Mouse (Mus musculus): ENCODE measurements around the gene Limk2. TPM values are rescaled to one million over a fixed set of nuclear protein-coding genes. Genes with fewer than 3 reads are reported as not detected.

The Limk2 gene
- total and polyA plus RNA-seq, 3 experiments = 33.0 to 47.1 (median 46.1) TPM

DNA sequence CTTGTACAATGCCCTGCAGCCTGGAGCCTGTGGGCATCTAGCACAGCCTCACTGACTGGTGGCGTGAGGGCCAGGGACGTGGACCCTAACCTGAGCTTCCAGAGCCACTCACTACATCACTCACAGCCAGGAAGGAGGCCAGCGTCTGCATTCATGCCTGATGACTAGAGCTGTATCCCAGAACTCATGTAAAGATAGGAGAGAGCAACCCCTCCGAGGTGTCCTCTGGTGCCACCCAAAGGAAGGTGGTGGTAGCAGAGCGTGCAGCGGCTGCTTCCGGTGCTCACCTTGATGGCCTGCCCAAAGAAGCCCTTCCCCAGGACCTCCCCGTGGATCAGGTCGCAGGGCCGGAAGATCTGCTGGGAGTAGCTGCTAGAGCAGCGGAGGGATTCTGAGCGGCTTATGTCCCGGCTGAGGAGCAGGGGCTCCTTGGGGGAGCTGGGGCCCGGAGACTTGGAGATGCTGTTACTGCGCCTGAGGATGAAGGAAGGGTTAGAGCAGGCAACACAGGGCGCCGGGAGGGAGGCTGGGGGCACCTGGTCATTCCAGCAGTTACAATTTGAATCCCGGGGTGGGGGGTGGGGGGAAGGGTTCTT, 55.9 kb downstream of the Limk2 start:
- no peak for ATAC-seq (ENCODE audit: extremely low read depth, insufficient number of reproducible peaks, low FRiP score, poor library complexity, severe bottlenecking)
- TF ChIP-seq GATA1 (IDR thresholded peaks at IDR 0.05; ENCODE audit: borderline replicate concordance, low read length) = no peak
- TF ChIP-seq GATA2 (IDR thresholded peaks at IDR 0.05; ENCODE audit: borderline replicate concordance, low read depth, low read length) = no peak
- no peak for TF ChIP-seq TAL1 (conservative IDR thresholded peaks at IDR 0.05; ENCODE audit: low read depth, low read length)
- peaks cover 15% of the 10 kb centered on the region for H3K4me1 ChIP-seq (ENCODE audit: insufficient read depth, low read depth, low read length)
- H3K36me3 ChIP-seq (replicated peaks) = peaks cover 88% of the 10 kb centered on the region
- no peaks in the 10 kb centered on the region for H3K9me3 ChIP-seq (replicated peaks)
- no peaks in the 10 kb centered on the region for H3K27me3 ChIP-seq (ENCODE audit: insufficient read depth, low read length)
- H3K4me3 ChIP-seq (ENCODE audit: low read depth, low read length) = no peak overlapping the region
- DNase-seq (ENCODE audit: low spot score) = no peak

DNA sequence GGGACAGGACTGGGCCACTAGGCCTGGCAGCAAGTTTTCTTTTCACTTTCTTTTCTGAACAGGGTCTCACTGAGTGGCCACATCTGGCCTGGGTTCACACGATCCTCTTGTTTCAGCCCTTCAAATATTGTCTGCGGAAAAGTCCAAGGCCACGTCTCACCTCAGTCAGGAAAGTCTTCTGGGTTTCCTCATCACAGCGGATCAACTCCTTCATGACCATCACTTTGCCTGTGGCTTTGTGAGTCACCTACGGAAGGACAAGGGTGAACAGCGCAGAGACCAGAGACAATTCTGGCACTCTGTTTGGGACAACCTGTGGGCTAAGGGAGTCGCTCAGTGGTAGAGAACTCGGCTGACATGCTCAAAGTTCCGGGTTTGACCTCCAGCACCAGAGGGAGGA, 56.9 kb downstream of the Limk2 start:
- Histone ChIP-seq H3K4me1 (ENCODE audit: insufficient read depth, low read depth, low read length) (peaks cover 22% of the 10 kb centered on the region), H3K4me3 (ENCODE audit: low read depth, low read length) (no peak overlapping the region), H3K36me3 (replicated peaks) (peaks cover 90% of the 10 kb centered on the region), H3K9me3 (replicated peaks) (no peaks in the 10 kb centered on the region), H3K27me3 (ENCODE audit: insufficient read depth, low read length) (no peaks in the 10 kb centered on the region)
- ATAC-seq (ENCODE audit: extremely low read depth, insufficient number of reproducible peaks, low FRiP score, poor library complexity, severe bottlenecking) (no peak), DNase-seq (ENCODE audit: low spot score) (no peak)
- no peak for TF ChIP-seq CTCF (IDR thresholded peaks at IDR 0.05; ENCODE audit: low read depth, low read length)
- TF ChIP-seq GATA2 (IDR thresholded peaks at IDR 0.05; ENCODE audit: borderline replicate concordance, low read depth, low read length) = no peak
- no peak for TF ChIP-seq GATA1 (IDR thresholded peaks at IDR 0.05; ENCODE audit: borderline replicate concordance, low read length)
- TF ChIP-seq POLR2AphosphoS5 (IDR thresholded peaks at IDR 0.05; ENCODE audit: insufficient replicate concordance, low read depth, low read length) = no peak
- TF ChIP-seq TAL1 (conservative IDR thresholded peaks at IDR 0.05; ENCODE audit: low read depth, low read length) = no peak

DNA sequence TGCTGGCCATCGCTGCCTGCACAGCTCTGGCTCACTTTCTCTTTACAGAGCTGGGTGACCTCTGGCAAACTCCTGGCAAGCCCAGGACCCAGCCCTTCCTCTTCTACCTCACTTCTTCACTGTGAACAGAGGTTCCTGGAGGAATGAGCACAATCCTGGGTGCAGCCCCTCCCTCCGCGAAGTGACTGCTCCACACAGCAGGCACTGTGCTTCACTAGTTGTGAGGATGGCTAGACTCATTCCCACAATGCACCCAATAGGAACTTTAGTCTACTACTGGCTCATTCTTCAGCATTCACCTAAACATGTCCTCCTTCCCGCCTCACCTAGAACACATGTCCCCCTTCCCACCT, 59.7 kb downstream of the Limk2 start:
- H3K36me3 ChIP-seq (replicated peaks) = peaks cover 95% of the 10 kb centered on the region

DNA sequence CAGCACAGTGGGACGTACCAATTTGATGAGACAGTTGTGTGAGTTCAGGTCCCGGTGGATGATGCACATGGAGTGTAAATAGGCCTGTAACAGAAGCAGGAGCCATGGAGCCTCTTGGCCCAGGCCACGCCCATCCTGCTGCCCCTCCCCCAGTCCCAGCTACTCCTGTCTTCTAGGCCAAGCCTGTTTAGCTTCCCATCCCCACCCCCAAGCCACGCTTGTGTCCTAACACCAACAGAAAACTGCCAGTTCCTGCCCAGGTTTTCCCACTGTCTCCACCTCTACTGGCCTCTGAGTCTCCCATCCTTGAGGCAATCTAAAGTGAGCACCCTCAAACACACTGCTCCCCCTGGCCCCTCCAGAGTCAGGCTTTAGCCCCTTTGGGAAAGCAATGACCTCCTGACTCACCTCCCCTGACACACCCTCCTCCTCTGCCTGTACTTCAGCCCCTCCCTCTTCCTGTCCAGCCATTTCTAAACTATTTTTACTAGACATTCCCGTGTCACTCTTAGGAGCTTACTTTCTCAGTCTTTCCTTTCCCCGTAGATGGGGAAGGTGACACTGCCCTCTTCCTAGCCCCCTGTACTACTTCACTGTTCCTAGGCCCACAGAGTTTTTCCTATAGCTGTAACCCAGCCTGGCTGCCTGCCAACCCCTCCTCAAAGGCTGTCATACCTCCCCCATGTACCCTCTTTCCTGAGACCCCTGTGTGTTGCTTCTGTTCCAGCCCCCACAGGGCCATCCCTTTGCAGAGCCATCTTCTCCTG, 60.2 kb downstream of the Limk2 start:
- Histone ChIP-seq H3K4me1 (ENCODE audit: insufficient read depth, low read depth, low read length) (peaks cover 22% of the 10 kb centered on the region), H3K27me3 (ENCODE audit: insufficient read depth, low read length) (no peaks in the 10 kb centered on the region), H3K9me3 (replicated peaks) (no peaks in the 10 kb centered on the region), H3K4me3 (ENCODE audit: low read depth, low read length) (no peak overlapping the region; the same call in 1 of the 2 replicates), H3K36me3 (replicated peaks) (peaks cover 95% of the 10 kb centered on the region)
- ATAC-seq (ENCODE audit: extremely low read depth, insufficient number of reproducible peaks, low FRiP score, poor library complexity, severe bottlenecking) = peak; percentile 68
- DNase-seq (ENCODE audit: low spot score) = no peak
- no peak for TF ChIP-seq GATA2 (IDR thresholded peaks at IDR 0.05; ENCODE audit: borderline replicate concordance, low read depth, low read length)
- no peak for TF ChIP-seq TAL1 (conservative IDR thresholded peaks at IDR 0.05; ENCODE audit: low read depth, low read length)
- TF ChIP-seq POLR2AphosphoS5 (IDR thresholded peaks at IDR 0.05; ENCODE audit: insufficient replicate concordance, low read depth, low read length) = no peak
- no peak for TF ChIP-seq GATA1 (IDR thresholded peaks at IDR 0.05; ENCODE audit: borderline replicate concordance, low read length)
- no peak for TF ChIP-seq CTCF (IDR thresholded peaks at IDR 0.05; ENCODE audit: low read depth, low read length)

More for the DNA sequence above, 59.7 kb downstream of the Limk2 start:
- TF ChIP-seq CTCF (IDR thresholded peaks at IDR 0.05; ENCODE audit: low read depth, low read length) (no peak), GATA2 (IDR thresholded peaks at IDR 0.05; ENCODE audit: borderline replicate concordance, low read depth, low read length) (no peak), POLR2AphosphoS5 (IDR thresholded peaks at IDR 0.05; ENCODE audit: insufficient replicate concordance, low read depth, low read length) (no peak), GATA1 (IDR thresholded peaks at IDR 0.05; ENCODE audit: borderline replicate concordance, low read length) (no peak), TAL1 (conservative IDR thresholded peaks at IDR 0.05; ENCODE audit: low read depth, low read length) (no peak)
- no peak for ATAC-seq (ENCODE audit: extremely low read depth, insufficient number of reproducible peaks, low FRiP score, poor library complexity, severe bottlenecking)
- H3K4me1 ChIP-seq (ENCODE audit: insufficient read depth, low read depth, low read length) = peaks cover 22% of the 10 kb centered on the region
- H3K27me3 ChIP-seq (ENCODE audit: insufficient read depth, low read length) = no peaks in the 10 kb centered on the region
- no peaks in the 10 kb centered on the region for H3K9me3 ChIP-seq (replicated peaks)
- H3K4me3 ChIP-seq (ENCODE audit: low read depth, low read length) = no peak overlapping the region; the same call in 1 of the 2 replicates
- no peak for DNase-seq (ENCODE audit: low spot score)

DNA sequence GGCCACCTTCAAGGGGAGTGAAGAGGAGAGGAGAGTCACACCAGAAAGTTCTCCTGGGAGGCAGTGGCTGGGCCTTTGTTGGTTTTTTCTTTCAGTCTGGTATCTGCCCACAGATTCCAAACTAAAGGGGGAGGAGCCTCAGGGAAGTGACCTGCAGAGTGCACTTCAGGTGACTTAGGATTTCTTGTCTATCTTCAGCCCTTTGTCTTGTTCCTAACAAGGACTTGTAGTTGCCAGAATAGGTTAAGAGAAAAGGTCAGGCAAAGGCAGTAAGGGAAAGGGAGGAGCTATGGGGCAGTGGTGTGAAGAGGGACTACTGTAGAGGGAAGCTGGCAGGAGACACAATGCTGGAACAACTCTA, 61.2 kb downstream of the Limk2 start:
- Histone ChIP-seq H3K27me3 (ENCODE audit: insufficient read depth, low read length) (no peaks in the 10 kb centered on the region), H3K9me3 (replicated peaks) (no peaks in the 10 kb centered on the region), H3K4me1 (ENCODE audit: insufficient read depth, low read depth, low read length) (peaks cover 22% of the 10 kb centered on the region), H3K36me3 (replicated peaks) (peaks cover 95% of the 10 kb centered on the region), H3K4me3 (ENCODE audit: low read depth, low read length) (no peak overlapping the region)
- TF ChIP-seq GATA2 (IDR thresholded peaks at IDR 0.05; ENCODE audit: borderline replicate concordance, low read depth, low read length) = no peak
- no peak for TF ChIP-seq CTCF (IDR thresholded peaks at IDR 0.05; ENCODE audit: low read depth, low read length)
- TF ChIP-seq GATA1 (IDR thresholded peaks at IDR 0.05; ENCODE audit: borderline replicate concordance, low read length) = no peak
- TF ChIP-seq POLR2AphosphoS5 (IDR thresholded peaks at IDR 0.05; ENCODE audit: insufficient replicate concordance, low read depth, low read length) = no peak
- DNase-seq (ENCODE audit: low spot score) (no peak), ATAC-seq (ENCODE audit: extremely low read depth, insufficient number of reproducible peaks, low FRiP score, poor library complexity, severe bottlenecking) (no peak)

DNA sequence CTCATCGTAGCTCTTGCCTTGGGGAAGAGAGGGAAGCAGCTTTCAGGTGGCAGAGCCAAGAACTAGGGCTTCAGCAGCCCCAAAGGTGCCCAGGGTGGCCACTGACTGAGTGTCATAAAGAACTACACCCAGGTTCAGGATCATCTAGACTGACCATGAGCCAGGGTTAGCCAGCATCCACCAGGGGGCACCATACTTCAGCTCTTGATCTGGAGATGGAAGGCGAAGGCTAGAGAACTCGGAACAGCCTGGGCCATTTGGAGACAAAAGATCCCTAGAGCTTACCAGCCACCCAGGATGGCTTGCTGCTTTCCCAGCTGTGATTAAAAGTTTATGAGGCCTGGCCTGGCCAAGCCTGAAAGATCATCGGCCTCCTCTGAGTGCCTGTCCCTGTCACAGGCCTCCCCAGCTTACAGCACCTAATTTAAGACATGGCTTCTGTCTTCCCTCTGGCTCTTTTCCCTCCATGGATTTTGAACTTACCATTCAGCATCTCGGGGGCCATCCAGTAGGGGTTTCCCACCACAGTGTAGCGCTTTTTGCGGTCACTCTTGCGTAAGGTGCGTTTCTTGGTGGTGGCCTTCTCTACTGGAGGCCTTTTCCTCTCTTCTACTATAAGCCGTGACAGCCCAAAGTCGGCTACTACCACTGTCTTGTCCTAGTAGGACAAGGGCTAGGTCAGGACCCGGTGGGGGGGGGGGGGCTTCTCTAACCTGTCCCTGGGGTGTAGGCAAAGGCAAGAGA, 61.7 kb downstream of the Limk2 start:
- no peaks in the 10 kb centered on the region for H3K9me3 ChIP-seq (replicated peaks)
- ATAC-seq (ENCODE audit: extremely low read depth, insufficient number of reproducible peaks, low FRiP score, poor library complexity, severe bottlenecking) (0 out of 2 replicates have a peak, but pooled peaks have one; percentile 32), DNase-seq (ENCODE audit: low spot score) (peak; percentile 48)
- H3K4me1 ChIP-seq (ENCODE audit: insufficient read depth, low read depth, low read length) = peaks cover 22% of the 10 kb centered on the region
- H3K27me3 ChIP-seq (ENCODE audit: insufficient read depth, low read length) = no peaks in the 10 kb centered on the region
- H3K36me3 ChIP-seq (replicated peaks) = peaks cover 94% of the 10 kb centered on the region
- TF ChIP-seq POLR2AphosphoS5 (IDR thresholded peaks at IDR 0.05; ENCODE audit: insufficient replicate concordance, low read depth, low read length) (no peak), CTCF (IDR thresholded peaks at IDR 0.05; ENCODE audit: low read depth, low read length) (peak; percentile 57), TAL1 (conservative IDR thresholded peaks at IDR 0.05; ENCODE audit: low read depth, low read length) (no peak), GATA1 (IDR thresholded peaks at IDR 0.05; ENCODE audit: borderline replicate concordance, low read length) (no peak), GATA2 (IDR thresholded peaks at IDR 0.05; ENCODE audit: borderline replicate concordance, low read depth, low read length) (no peak)
- no peak overlapping the region for H3K4me3 ChIP-seq (ENCODE audit: low read depth, low read length)

Data from G1E (cell line).